Mouse (Mus musculus): ENCODE results near the gene Srl. TPM values are rescaled to one million over a fixed set of nuclear protein-coding genes. Genes with fewer than 3 reads are reported as not detected.

Gene Srl
- polyA plus RNA-seq, 1 experiment: 12.1 TPM

DNA sequence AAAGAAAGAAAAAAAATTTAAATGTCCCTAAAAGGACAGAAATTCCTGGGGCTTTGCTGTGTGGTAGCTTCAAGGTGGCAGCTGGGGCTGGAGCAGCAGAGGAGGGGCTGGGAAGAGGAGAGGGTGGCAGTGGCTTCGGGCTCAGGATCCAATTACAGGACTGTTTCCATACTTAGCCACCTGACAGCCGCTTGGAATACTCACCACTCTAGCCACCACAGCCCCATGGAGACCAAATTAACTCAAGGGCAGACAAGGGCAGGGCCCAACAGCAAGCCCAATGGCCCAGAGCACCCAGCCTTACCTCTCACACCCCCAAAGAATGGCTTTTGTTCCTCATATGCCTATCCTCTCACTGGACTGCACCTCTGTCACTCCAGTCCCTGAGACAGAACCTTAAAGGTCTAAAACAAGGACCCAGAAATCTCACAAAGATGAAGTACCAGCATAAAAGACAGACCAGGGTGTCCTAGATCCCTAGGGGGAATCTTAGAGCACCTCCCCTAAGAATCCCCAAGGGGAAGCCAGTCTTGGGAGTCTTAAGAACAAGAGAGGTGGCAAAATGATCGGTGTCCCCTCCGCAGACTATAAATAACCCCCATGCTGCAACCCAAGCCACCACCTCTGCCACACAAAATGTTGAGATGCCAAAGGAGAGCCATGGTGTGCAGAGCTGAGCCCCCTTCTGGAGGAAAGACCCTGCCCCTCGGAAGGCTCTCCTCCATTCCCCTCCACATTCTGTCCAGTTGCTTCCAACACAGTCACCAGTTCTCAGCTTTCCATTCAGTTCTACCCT is 19.7 kb downstream of the Srl start:
- no peak for DNase-seq

DNA sequence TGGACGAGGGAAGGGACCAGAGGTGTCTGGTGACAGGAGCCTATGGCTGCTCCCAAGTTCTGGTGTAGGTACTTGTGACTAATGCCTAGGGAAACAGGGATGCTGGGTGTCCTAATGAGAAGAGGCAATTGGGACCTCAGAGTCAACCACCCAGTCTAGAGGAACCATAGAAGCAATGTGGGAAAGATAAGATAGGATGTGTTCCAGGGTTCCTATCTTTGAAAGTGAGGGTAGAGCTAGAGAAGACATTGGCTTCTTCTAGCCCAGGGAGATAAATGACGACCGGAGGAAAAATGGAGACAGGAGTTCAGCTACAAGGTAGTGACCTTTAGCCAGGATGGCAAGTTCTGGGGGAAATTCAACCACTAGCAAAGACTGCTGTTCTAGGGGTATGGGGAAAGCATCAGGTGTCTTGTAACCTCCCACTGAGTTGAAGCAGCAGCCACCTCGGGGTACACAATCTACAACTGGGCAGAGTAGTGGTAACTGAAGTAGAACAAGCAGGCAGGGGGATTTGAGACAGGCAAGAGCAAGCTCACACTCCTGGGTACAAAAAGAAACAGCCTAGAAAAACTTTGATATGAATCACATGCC is 20.4 kb downstream of the Srl start:
- no peak overlapping the region for H3K27ac ChIP-seq (ENCODE audit: control insufficient read depth, insufficient read depth, low read length)
- DNase-seq: no peak
- H3K4me1 ChIP-seq (replicated peaks; ENCODE audit: control insufficient read depth, insufficient read depth, low read length): peaks cover 4% of the 10 kb centered on the region; the same call in 1 of the 2 replicates
- H3K36me3 ChIP-seq (ENCODE audit: control insufficient read depth, insufficient read depth, low read length): no peaks in the 10 kb centered on the region
- H3K27me3 ChIP-seq (ENCODE audit: control insufficient read depth, insufficient read depth, low read length): no peaks in the 10 kb centered on the region
- no peak overlapping the region for H3K4me3 ChIP-seq (ENCODE audit: control insufficient read depth, insufficient read depth, low read length)
- TF ChIP-seq CTCF (IDR thresholded peaks at IDR 0.05; ENCODE audit: borderline replicate concordance, control insufficient read depth, extremely low read depth, insufficient read depth, low read length, poor library complexity): no peak
- TF ChIP-seq POLR2A (IDR thresholded peaks at IDR 0.05; ENCODE audit: control insufficient read depth, extremely low read depth, insufficient read depth, low read length, poor library complexity): no peak
- 90% methylated on average over 4 of the region's 4 CpGs for WGBS

More for the DNA sequence above, 19.7 kb downstream of the Srl start:
- TF ChIP-seq CTCF (IDR thresholded peaks at IDR 0.05; ENCODE audit: borderline replicate concordance, control insufficient read depth, extremely low read depth, insufficient read depth, low read length, poor library complexity) (no peak), POLR2A (IDR thresholded peaks at IDR 0.05; ENCODE audit: control insufficient read depth, extremely low read depth, insufficient read depth, low read length, poor library complexity) (no peak)
- Histone ChIP-seq H3K27me3 (ENCODE audit: control insufficient read depth, insufficient read depth, low read length) (no peaks in the 10 kb centered on the region), H3K4me1 (replicated peaks; ENCODE audit: control insufficient read depth, insufficient read depth, low read length) (peaks cover 4% of the 10 kb centered on the region; the same call in 1 of the 2 replicates), H3K36me3 (ENCODE audit: control insufficient read depth, insufficient read depth, low read length) (no peaks in the 10 kb centered on the region), H3K4me3 (ENCODE audit: control insufficient read depth, insufficient read depth, low read length) (no peak overlapping the region), H3K27ac (ENCODE audit: control insufficient read depth, insufficient read depth, low read length) (no peak overlapping the region)
- 98% methylated on average over 5 of the region's 5 CpGs for WGBS

DNA sequence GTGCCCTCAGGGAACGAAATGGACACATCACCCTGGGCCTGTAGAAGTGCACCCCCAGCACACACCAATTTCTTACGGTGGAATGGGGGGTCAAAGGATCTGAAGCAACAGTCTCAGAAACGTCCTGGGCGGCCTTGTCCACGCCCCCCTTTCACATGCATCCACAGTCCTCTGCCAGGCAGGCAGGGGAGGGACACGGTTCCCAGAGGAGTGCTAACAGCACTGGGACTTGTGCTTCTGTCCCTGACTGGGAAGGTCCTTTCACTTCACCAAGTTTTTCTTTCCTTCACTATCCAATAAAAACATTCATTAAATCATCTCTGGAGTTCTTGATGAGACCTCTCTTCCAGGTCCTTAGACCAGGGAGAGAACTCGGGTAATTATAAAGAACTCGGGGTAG is 20.9 kb downstream of the Srl start:
- 96% methylated on average over 8 of the region's 8 CpGs for WGBS
- DNase-seq: no peak
- H3K27me3 ChIP-seq (ENCODE audit: control insufficient read depth, insufficient read depth, low read length): no peaks in the 10 kb centered on the region
- H3K4me3 ChIP-seq (ENCODE audit: control insufficient read depth, insufficient read depth, low read length): no peak overlapping the region
- peaks cover 4% of the 10 kb centered on the region; the same call in 1 of the 2 replicates for H3K4me1 ChIP-seq (replicated peaks; ENCODE audit: control insufficient read depth, insufficient read depth, low read length)
- no peaks in the 10 kb centered on the region for H3K36me3 ChIP-seq (ENCODE audit: control insufficient read depth, insufficient read depth, low read length)
- no peak for TF ChIP-seq POLR2A (IDR thresholded peaks at IDR 0.05; ENCODE audit: control insufficient read depth, extremely low read depth, insufficient read depth, low read length, poor library complexity)
- TF ChIP-seq CTCF (IDR thresholded peaks at IDR 0.05; ENCODE audit: borderline replicate concordance, control insufficient read depth, extremely low read depth, insufficient read depth, low read length, poor library complexity): no peak
- no peak overlapping the region for H3K27ac ChIP-seq (ENCODE audit: control insufficient read depth, insufficient read depth, low read length)

DNA sequence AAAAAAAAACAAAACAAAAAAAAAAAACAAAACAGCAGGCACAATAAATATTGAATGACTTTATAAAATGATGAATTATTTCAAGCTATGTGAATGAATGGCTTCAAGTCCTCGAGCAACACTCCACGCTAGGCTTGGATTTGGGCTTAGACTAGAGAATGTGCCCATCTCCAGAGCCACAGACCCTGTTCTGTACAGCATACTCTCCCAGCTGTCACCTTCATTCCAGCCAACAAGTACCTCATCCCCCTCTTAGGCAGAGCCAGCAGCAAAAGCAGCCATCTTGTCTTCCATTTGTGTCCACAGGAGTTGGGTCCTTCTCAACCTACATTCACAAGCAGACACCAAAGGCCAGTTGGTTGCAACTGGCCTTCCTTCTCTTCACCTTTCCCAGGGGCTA is 21.8 kb downstream of the Srl start:
- no peaks in the 10 kb centered on the region for H3K36me3 ChIP-seq (ENCODE audit: control insufficient read depth, insufficient read depth, low read length)

DNA sequence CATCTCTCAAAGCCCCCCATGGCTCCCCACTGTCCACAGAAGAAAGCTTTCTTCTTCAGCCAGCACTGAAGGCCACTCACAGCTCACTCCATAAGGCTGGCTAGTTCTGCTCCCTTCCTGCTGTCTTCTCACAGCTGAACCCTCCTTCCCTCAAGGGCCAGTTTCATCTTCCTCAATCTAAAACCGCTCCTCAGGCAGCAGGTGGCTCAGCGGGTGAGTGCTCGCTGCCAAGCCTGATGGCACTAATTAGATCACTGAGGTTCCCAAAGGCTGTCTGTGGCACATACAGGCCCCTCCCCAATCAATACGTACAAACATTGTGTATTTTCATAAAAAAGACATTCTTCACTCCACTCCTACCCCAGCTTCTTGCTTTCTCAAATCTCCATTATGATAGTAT is 22.5 kb downstream of the Srl start:
- DNase-seq: no peak
- Histone ChIP-seq H3K36me3 (ENCODE audit: control insufficient read depth, insufficient read depth, low read length) (no peaks in the 10 kb centered on the region), H3K4me1 (replicated peaks; ENCODE audit: control insufficient read depth, insufficient read depth, low read length) (peaks cover 4% of the 10 kb centered on the region; the same call in 1 of the 2 replicates), H3K4me3 (ENCODE audit: control insufficient read depth, insufficient read depth, low read length) (no peak overlapping the region), H3K27ac (ENCODE audit: control insufficient read depth, insufficient read depth, low read length) (no peak overlapping the region; the same call in 1 of the 2 replicates), H3K27me3 (ENCODE audit: control insufficient read depth, insufficient read depth, low read length) (no peaks in the 10 kb centered on the region)
- TF ChIP-seq POLR2A (IDR thresholded peaks at IDR 0.05; ENCODE audit: control insufficient read depth, extremely low read depth, insufficient read depth, low read length, poor library complexity) (no peak), CTCF (IDR thresholded peaks at IDR 0.05; ENCODE audit: borderline replicate concordance, control insufficient read depth, extremely low read depth, insufficient read depth, low read length, poor library complexity) (no peak)
- 22% methylated on average over 4 of the region's 4 CpGs for WGBS

More for the DNA sequence above, 21.8 kb downstream of the Srl start:
- WGBS: 97% methylated on average over 2 of the region's 2 CpGs
- H3K27ac ChIP-seq (ENCODE audit: control insufficient read depth, insufficient read depth, low read length): no peak overlapping the region
- TF ChIP-seq CTCF (IDR thresholded peaks at IDR 0.05; ENCODE audit: borderline replicate concordance, control insufficient read depth, extremely low read depth, insufficient read depth, low read length, poor library complexity): no peak
- no peak for TF ChIP-seq POLR2A (IDR thresholded peaks at IDR 0.05; ENCODE audit: control insufficient read depth, extremely low read depth, insufficient read depth, low read length, poor library complexity)
- no peaks in the 10 kb centered on the region for H3K27me3 ChIP-seq (ENCODE audit: control insufficient read depth, insufficient read depth, low read length)
- no peak for DNase-seq
- H3K4me1 ChIP-seq (replicated peaks; ENCODE audit: control insufficient read depth, insufficient read depth, low read length): peaks cover 4% of the 10 kb centered on the region; the same call in 1 of the 2 replicates
- H3K4me3 ChIP-seq (ENCODE audit: control insufficient read depth, insufficient read depth, low read length): no peak overlapping the region

DNA sequence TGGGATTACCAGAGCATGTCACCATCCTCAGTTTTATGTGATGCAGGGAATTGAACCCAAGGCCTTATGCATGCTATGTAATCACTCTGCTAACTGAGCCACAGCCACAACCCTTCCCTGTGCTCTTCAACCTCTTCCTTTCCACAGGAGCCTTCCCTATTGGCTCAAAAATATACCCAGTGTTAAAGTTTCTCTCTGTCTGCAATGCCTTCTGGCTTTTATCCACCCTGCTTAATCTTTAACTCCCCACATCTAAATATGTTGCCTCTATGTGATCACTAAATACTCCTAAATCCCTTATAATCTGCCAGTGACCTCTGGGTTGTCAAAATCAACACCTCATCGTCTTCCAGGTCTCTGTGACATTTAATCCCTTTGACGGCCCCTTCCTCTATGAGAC is 23.7 kb downstream of the Srl start:
- no peaks in the 10 kb centered on the region for H3K27me3 ChIP-seq (ENCODE audit: control insufficient read depth, insufficient read depth, low read length)
- no peak for DNase-seq
- H3K36me3 ChIP-seq (ENCODE audit: control insufficient read depth, insufficient read depth, low read length): no peaks in the 10 kb centered on the region
- no peak for TF ChIP-seq CTCF (IDR thresholded peaks at IDR 0.05; ENCODE audit: borderline replicate concordance, control insufficient read depth, extremely low read depth, insufficient read depth, low read length, poor library complexity)
- TF ChIP-seq POLR2A (IDR thresholded peaks at IDR 0.05; ENCODE audit: control insufficient read depth, extremely low read depth, insufficient read depth, low read length, poor library complexity): no peak
- H3K27ac ChIP-seq (ENCODE audit: control insufficient read depth, insufficient read depth, low read length): no peak overlapping the region
- peaks cover 13% of the 10 kb centered on the region for H3K4me1 ChIP-seq (replicated peaks; ENCODE audit: control insufficient read depth, insufficient read depth, low read length)
- WGBS: 95% methylated on average over 2 of the region's 2 CpGs
- H3K4me3 ChIP-seq (ENCODE audit: control insufficient read depth, insufficient read depth, low read length): no peak overlapping the region
